Mouse (Mus musculus): ENCODE measurements at regions not wholly inside any gene's neighbourhood (a gene's known extent, or its start where the extent isn't known, plus 50 kb on each side); places are given as distances from the start of the nearest gene placed in this dataset.
A peak's percentile ranks its signal among the peaks of the same experiment; 100 is the strongest.

DNA sequence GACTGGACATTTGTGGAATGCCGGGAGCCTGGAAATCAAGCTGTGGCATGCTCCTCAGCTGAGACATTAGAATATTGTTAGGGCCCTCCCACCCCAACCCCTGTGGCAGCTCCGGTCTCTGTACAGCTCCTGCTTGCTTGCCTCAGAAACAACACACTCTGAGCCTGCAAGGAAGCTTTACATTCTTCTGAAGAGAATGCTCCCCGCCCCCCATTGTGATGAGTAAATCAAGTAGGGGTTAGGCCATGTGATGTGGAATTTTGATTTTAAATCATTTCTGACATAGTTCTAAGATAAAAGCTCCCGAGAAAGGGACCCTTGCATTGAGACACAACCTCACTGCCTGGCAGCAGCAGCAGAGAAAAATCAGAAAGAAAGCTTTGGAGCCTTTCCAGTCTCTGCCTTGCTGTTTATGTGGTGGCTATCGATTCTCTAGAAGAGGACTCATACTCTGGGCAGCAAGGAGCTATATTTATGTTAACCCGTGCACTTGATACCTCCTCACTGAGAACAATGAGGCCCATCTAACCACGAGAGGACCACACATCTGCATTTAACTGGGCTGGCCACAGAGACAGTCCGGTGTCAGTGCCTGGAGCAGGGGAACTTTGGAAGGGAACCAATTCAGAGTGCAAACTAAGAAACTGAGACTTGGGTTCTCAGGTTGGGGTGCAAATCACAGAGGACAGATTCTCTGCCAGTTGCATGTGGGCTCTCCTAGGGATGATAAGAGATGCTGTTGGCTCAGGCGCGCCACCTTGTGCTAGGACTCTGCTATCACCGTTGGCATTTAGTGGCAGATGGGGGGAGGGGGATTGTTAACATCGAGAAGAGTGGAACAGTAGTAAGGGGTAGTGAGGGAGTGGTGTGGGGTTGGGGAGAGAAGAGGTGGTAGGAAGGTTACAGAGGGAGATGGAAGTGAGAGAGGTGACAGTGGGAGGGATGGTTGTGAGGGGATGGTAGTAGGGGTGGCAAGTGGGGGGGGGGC, 218.7 kb upstream of the Camk1g start:
- peak; percentile 72 for TF ChIP-seq CTCF (IDR thresholded peaks at IDR 0.05)
- TF ChIP-seq POLR2A (IDR thresholded peaks at IDR 0.05; ENCODE audit: insufficient read depth, low read depth, low read length): no peak
